In genomic region chr12:78001846-78002245, GRCm38 (mm10) we compare ENCODE assay signal across 9 mouse cellular contexts.
DNase-seq lines count a peak whose midpoint lies in the region; ATAC-seq and TF ChIP-seq lines count a peak whose summit lies in the region.
"Had no signal": no experiment of that assay in that cellular context is flagged by ENCODE, and none has a peak within 500 bp of the region (broad histone marks: within the 10 kb centered on the region; RNA-seq: fewer than 3 reads in every experiment).

No protein-coding gene starts in this region.

- ATAC-seq in hindbrain, embryonic 13.5 days (ENCODE audit: low FRiP score): 0 out of 2 replicates have a peak, but pooled peaks have one; percentile 39
- ATAC-seq in hindbrain, embryonic 12.5 days (ENCODE audit: low FRiP score): no peak

- no peaks in the 10 kb centered on the region for H3K9me3 ChIP-seq in hindbrain, embryonic 13.5 days
- H3K9me3 ChIP-seq in hindbrain, embryonic 12.5 days (replicated peaks): no peaks in the 10 kb centered on the region
- H3K9me3 ChIP-seq: neural tube, embryonic 13.5 days had no signal

- peak; percentile 64 to 65 for DNase-seq in cerebellum, postnatal 36 days
- peak; percentile 81 for DNase-seq in layer of hippocampus, adult 9-10 months (ENCODE audit: low spot score)
- DNase-seq in right cerebral cortex, postnatal 10 days (ENCODE audit: low spot score in 2 of 2): peak; percentile 84 to 93
- DNase-seq in gastrocnemius, adult 2 months: no peak
- DNase-seq in c-Kit-positive CD71-positive TER-119-positive erythroid progenitor cells, embryonic 14.5 days (ENCODE audit: low spot score): no peak
- DNase-seq in gastrocnemius, postnatal 25 days: no peak

- no peaks in the 10 kb centered on the region for H3K36me3 ChIP-seq in hindbrain, embryonic 13.5 days
- H3K36me3 ChIP-seq in hindbrain, embryonic 12.5 days: no peaks in the 10 kb centered on the region
- H3K36me3 ChIP-seq: neural tube, embryonic 13.5 days had no signal

- no peak overlapping the region for H3K27ac ChIP-seq in hindbrain, embryonic 13.5 days
- no peak overlapping the region for H3K27ac ChIP-seq in hindbrain, embryonic 12.5 days
- no peak overlapping the region for H3K27ac ChIP-seq in gastrocnemius, adult 2 months
- H3K27ac ChIP-seq: neural tube, embryonic 13.5 days had no signal

- no peak overlapping the region for H3K9ac ChIP-seq in hindbrain, embryonic 13.5 days
- no peak overlapping the region for H3K9ac ChIP-seq in hindbrain, embryonic 12.5 days
- H3K9ac ChIP-seq: neural tube, embryonic 13.5 days had no signal

- H3K4me1 ChIP-seq in hindbrain, embryonic 13.5 days (replicated peaks): no peaks in the 10 kb centered on the region
- no peaks in the 10 kb centered on the region for H3K4me1 ChIP-seq in hindbrain, embryonic 12.5 days
- H3K4me1 ChIP-seq: neural tube, embryonic 13.5 days had no signal

- intact Hi-C loops in gastrocnemius, adult 2 months (cut with DNase I): no loop called here

- H3K4me3 ChIP-seq in hindbrain, embryonic 13.5 days: no peak overlapping the region
- no peak overlapping the region for H3K4me3 ChIP-seq in hindbrain, embryonic 12.5 days
- H3K4me3 ChIP-seq in gastrocnemius, adult 2 months: no peak overlapping the region
- H3K4me3 ChIP-seq: neural tube, embryonic 13.5 days had no signal

- no peak for TF ChIP-seq CTCF in gastrocnemius, adult 2 months (IDR thresholded peaks at IDR 0.05)

- no peaks in the 10 kb centered on the region for H3K27me3 ChIP-seq in hindbrain, embryonic 13.5 days
- H3K27me3 ChIP-seq in hindbrain, embryonic 12.5 days: no peaks in the 10 kb centered on the region
- H3K27me3 ChIP-seq: neural tube, embryonic 13.5 days had no signal

- no peak overlapping the region for H3K4me2 ChIP-seq in hindbrain, embryonic 13.5 days
- H3K4me2 ChIP-seq in hindbrain, embryonic 12.5 days (replicated peaks): no peak overlapping the region
- H3K4me2 ChIP-seq: neural tube, embryonic 13.5 days had no signal

- 63% methylated on average over 9 of the region's 9 CpGs for WGBS in hindbrain, embryonic 13.5 days
- 73% methylated on average over 9 of the region's 9 CpGs for WGBS in hindbrain, embryonic 12.5 days

Comparison
In these comparisons a context has a peak if more than half of its experiments do, and no peak if none do; other contexts are left out.
1. DNase-seq: peak in cerebellum, postnatal 36 days (2 of 2), layer of hippocampus, adult 9-10 months (single experiment) and right cerebral cortex, postnatal 10 days (2 of 2); none in gastrocnemius, adult 2 months (single experiment), c-Kit-positive CD71-positive TER-119-positive erythroid progenitor cells, embryonic 14.5 days (single experiment) and gastrocnemius, postnatal 25 days (single experiment).